Mouse (Mus musculus) adrenal gland, postnatal 36 days (tissue): ENCODE results near the gene Rab11fip3. TPM values are rescaled to one million over a fixed set of nuclear protein-coding genes. Genes with fewer than 3 reads are reported as not detected.

Experiments
- DNase-seq, 2 experiments: peaks; one replicate each; pipeline ENCODE4 v3.0.0; 2021; ENCODE audit warnings: mixed read lengths in 1 of 2
- total RNA-seq, 2 experiments: library from RNA; stranded (reverse); gene quantifications; 2 replicates each; pipeline ENCODE4 v1.2.3; 2021

The Rab11fip3 gene
- total RNA-seq, 2 experiments from 2014 or later: 17.9 to 21.9 TPM

DNA sequence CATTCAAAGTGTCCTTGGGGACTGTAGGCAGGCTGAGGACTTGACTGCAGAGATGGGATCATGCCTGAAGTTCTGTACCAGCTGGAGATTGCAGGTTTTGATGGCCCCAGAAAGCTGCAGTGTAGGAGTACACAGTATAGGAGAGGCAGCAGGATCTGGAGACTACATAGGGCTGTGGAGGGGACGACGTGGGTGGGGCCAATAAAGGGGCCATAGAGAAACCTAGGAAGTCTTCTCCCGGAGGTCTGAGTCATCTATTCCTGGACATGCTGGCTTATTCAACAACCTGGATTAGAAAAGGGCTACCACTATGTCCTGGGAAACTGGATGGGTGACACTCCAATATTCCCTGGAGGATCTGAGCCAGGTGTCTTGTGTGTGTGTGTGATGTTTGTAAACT lies 113.6 kb downstream of the Rab11fip3 start:
- DNase-seq: no peak

DNA sequence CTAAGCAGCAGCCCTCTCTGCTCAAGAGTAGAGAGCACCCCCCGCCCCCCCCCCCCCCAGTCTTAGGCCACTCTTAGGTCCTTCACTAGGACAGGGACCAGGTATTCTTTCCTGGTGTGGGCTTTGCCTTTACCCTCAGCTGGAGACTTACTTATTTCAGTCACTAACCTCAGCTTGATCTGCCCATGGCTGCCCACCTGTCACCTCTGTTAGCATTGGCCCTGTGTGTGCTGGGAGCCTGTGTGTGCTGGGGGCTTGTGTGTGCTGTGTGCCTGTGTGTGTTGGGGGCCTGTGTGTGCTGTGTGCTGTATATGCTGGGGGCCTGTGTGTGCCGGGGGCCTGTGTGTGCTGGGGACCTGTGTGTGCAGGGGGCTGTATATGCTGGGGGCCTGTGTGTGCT lies 114.7 kb downstream of the Rab11fip3 start:
- DNase-seq: no peak

DNA sequence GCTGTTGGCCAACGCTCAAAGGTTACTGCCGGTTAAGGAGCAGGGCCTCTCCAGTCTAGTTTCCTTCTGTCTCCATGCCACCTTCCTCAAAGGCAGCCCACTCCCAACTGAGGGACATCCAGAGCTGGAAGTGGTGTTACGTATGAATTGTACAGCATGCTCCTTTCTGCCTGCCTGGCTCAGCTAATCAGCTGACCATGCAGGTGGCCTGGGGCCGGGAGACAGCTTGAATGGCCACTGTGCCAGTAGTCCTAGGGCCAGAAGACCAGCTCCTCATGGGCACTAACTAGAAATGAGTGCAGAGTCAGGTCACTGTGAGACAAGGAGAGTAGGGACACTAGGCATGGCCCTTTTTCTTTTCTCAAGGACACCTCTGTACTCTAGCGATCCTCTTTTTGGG lies 116.2 kb downstream of the Rab11fip3 start:
- no peak for DNase-seq

DNA sequence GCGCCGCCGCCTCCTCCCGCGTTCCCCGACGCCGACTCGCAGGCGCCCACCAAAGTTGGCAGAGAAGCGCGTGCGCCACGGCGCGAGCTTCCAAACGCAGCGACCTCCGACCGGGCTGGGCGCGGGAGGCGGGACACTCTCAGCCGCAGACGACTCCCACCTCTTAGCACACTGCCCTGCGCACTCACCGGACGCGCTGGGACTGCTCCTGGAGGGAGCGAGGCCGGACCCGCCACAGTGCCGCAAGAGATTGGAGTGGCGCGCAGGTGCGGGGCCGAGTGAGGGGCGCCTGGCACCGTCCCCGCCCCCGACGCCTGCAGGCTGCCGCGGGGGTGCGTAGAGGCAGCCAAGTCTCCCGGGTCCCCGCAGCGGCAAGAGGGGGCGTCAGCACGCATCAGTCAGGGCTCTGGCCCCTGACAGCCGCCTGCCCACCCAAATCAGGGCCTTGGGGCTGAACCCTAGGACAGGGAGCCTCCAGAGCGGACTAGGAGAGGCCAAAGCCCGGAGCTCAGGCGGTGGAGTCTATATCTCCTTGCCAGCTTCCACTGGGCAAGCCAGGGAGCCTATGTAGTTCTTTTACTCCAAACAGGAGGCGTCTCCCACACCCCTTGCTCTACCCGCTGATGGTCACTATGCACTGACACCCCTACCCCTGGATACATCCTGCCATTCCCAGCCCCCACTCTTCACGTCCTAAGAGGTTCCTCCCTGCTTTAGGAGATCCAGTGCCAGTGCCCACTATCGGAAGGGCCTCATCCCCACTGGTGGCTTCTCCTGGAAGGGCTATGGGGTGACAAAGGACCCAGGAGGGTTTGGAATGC lies 117.3 kb downstream of the Rab11fip3 start, which contains the start of gene A930017K11Rik:
TSS of gene A930017K11Rik (minus strand) at position 763 of the 821 bp plus-strand sequence.
- DNase-seq: peak; percentile 18 to 23

DNA sequence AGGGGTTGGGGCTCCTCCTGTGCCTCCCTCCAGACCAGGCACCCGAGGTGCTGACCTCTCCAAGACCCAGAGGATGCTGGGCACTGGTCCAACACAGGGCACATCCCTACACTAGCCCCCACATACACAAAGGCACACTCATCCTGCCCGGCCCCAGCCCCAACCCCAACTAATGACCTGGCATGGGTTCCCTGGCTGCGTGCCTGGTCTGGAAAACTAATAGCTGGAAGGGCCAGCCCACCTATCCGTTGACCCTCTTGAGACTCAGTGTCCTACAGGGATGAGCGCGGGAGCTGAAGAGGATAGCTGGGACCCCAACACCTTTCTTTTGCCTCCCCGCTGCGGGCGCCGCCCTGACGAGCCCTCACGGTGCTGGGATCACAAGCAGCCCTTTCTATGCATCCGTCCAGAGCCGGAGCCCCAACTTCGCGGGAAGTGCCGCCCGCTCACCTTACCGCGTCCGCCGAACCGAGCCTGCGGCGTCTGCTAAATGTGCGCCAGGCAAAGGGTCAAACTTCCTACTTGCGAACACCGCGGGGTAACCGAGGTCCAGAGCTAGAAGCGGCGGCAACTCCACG lies 118.0 kb downstream of the Rab11fip3 start:
- DNase-seq: no peak

DNA sequence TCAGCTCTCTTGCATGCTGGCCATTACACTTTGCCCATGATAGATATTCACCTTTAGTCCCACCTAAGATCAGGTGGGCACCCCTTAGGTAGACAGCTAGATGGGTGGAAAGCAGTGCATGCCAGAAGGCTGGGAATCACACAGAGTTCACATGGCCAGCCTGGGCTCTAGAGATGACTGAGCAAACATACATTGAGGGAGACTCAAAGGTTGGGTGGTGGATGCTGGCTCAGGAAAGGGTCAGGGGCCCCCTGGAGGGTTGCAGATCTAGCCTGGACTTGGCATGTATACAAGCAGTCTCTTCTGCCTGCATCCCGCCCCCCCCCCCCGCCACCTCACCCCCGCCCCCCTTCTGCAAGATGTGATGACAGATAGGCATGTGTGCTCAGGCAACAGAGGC lies 118.6 kb downstream of the Rab11fip3 start:
- DNase-seq: no peak

DNA sequence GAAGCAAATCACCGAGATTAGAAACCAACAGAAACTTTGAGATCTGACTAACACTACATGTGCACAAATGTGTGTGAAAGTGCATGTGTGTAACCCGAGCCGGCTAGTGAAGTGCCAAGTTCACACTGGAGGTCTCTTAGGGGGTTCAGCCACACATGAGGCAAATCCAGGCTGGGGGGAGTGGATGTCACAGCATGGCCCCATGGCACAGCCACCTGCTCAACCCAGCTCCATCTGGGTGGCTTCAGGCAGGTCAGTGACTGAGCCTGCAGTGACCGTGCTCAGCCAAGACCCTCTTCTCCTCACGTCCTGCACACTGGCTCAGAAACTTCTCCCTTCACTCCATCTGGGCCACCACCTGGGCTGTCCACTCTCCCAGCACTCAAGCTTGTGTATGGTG lies 119.4 kb downstream of the Rab11fip3 start:
- DNase-seq: no peak

DNA sequence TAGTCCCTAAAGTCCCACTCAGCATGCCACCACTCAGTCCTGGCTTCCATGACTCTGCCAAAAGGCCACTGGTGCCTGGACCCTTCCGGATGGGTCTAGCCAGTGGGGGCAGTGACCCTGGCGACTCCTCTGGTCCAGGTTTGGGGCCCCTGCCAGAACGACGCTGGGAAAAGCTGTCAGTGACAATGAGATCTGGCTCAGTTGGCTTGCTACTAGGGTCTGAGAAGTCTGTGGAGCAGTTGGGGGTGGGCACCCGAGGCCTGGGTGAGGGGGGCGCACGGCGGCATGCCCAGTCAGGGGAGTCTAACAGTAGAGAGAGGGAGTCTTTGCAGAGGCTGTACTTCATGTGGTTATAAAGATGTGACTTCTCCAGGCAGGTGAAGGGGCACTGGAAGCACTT lies 121.3 kb downstream of the Rab11fip3 start:
- DNase-seq: no peak

DNA sequence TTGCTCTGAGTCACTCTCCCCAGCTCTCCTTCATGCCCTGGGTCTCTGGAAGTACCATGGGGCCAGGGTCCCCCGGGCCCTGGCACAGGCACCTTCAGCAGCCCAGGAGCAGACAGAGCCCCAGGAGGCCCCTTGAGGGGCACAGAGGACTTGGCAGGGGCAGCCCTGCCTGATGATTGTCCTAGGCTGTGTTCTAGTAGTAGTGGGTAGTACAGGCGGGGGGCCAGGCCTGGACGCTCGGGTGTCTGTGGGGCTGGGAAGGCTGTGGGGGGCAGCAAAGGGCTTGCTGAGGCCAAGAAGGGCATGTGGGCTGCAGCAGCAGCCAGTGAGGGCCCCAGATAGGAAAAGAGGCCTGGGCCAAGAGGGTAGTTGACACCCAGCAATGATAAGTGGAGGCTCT lies 121.8 kb downstream of the Rab11fip3 start:
- no peak for DNase-seq

DNA sequence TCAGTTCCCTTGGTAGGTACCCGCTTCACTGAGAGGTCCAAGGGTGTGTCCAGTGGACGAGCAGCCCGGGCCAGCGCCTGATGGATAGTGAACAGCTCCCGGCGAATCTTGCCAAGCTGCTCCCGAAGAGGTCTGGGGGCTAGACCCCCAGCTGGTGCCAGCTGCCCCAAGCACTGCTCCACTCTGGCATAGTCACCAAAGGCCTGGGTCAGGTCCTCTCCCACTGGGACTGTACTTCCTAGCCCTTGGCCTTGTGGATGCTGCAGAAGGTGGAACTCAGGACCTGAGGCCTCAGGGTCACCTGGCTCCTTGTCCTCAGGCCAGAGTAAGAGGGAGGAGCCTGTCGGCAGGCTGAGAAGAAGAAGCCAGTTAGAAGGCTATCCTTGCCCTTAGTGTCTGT lies 122.5 kb downstream of the Rab11fip3 start:
- DNase-seq: no peak

DNA sequence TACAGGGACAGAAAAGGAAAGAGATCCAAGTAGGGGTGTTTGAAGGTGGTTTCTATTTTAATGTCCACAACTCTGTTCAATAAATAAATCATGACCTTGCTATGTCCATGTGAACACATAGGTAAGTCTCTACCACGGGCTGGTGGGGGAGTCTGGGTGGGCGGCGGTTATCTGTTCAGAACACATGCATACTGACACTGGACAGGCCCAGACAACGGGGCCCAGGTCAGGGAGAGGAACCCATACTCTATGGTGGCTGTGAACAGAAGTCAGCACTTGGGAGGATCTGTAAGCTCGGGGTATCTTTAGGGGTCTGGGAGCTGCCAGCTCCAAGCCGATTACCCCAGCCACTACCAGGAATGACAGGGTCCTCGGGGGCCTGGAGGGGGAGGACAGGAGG lies 123.0 kb downstream of the Rab11fip3 start:
- DNase-seq: no peak

DNA sequence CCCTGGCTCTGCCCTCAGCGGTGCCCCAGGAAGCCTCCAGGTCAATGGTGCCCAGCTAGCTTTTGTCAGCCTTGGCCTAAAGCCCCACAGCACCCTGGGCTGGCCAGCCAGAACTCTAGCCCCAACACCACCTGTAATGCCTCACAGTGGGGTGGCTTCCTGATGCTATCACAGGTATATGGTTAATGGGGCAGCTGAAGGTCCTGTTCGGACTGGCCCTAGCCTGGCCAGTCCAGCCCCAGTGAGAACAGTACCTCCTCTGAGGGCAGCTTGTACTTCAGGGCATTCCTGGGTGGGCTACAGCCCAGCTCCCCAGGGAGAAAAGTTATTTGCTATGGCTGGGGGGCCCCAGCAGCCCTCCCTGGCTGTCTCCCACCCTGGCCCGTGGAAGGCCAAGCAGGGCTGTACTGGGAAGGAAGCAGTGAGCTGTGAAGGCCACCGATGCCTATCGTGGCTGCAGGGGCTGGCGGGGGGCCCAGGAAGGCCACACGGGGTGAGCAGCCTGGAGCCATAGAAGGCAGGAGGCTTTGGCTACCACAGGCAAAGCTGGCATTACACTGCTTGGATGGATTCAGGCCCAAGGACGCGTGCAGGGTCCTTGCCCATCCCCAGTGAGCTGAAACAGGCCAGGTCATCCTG lies 123.7 kb downstream of the Rab11fip3 start:
- peak; percentile 51 to 67 for DNase-seq

DNA sequence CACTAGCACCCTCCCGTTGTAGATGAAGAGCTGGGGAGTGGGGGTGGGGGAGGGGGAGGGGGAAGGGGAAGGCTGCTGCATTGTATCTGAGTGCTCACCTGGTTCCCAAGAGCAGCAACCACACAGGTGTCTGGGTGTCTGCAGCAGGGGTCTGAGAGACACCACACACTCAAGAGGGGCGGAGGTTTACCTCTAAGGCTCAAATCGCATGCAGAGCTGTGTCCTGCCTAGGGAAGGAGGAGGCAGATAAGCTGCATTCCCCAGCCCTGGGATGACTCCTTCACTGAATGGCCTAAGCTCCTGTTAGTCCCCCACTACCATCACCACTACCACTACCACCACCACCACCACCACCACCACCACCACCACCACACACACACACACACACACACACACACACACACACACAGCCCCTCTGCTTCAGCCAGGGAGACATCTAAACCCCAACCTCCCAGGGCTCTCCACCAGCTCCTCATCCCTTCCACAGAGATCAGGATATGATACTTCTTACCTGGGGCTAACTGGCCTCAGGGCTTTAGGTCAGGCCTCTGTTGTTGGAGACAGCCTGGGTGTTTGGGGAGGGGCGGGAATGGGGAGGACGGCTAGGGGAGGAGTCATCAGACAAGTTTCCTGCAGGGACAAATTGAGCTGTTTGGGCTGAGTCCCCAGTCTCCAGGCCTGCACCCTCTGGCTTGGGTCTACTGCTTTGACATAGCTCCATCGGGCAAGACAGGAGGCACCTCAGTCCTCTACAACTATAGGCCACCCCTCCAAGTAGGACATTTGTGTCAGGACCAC lies 124.8 kb downstream of the Rab11fip3 start, which contains the start of the genes Pigq and Nhlrc4:
TSS of gene Pigq (minus strand) at position 571 of the 798 bp plus-strand sequence.
TSS of gene Nhlrc4 (minus strand) at position 596 of the 798 bp plus-strand sequence.
- no peak for DNase-seq

DNA sequence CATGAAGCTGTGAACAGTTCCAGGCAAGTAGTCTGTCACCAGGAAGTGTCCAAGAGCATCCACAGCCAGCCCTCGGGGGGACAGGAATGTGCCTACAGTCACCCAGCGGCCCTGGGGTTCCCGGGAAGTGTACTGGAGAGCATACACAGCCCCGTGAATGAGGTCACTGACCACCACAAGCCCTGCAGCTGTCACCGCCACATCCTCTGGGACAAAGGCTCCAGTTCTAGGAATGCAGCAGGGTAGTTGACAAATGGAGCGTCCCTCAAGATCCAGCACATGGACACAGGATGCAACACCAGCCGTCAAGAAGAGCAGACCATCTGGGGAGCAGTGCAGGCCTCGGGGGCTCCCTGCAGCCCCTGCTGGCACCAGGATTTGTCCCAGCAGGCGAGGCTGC lies 125.6 kb downstream of the Rab11fip3 start:
- DNase-seq: no peak

DNA sequence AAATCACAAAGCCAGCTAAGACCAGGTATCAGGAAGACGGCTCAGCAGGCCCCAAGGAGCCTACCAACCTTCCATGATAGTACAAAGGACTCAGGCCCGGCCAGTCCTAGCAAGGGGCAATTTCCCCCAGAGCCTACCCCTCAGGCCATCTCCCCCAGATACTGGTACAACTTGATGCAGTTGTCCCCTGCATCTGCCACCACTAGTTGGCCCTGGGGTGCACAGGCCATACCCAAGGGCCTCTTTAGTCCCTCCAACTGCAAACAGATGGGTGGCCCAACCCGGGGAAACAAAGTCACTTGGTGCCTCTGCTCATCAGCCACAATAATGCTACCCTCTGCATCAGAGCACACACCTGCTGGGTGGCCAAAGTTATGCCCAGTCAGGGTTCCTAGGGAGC lies 126.1 kb downstream of the Rab11fip3 start:
- no peak for DNase-seq

DNA sequence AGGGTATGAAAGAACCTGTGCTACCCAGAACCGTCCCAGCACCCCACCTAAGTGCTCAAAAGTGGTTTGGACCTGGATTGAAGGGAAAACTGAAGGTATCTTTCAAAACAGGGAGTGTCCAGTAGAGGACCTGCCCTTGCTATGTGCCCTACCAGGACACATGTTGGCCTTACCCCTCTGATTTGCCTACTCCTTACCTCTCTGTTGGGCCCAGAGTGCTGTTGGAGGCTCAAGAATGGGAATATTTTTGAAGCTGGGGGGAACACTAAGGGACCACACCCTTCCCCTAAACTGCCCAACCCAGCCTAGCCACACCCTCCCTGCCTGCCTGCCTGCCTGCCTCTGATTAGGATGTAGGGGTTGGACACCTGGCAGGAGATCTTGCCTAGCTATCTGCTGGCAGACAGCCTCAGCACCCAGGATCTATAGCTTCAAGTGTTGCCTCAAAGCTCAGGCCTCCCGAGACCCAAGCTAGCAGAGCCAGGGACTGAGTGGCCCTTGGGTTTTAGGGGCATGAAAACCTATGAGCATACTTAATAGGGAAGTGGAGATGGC lies 126.7 kb downstream of the Rab11fip3 start:
- DNase-seq: no peak

DNA sequence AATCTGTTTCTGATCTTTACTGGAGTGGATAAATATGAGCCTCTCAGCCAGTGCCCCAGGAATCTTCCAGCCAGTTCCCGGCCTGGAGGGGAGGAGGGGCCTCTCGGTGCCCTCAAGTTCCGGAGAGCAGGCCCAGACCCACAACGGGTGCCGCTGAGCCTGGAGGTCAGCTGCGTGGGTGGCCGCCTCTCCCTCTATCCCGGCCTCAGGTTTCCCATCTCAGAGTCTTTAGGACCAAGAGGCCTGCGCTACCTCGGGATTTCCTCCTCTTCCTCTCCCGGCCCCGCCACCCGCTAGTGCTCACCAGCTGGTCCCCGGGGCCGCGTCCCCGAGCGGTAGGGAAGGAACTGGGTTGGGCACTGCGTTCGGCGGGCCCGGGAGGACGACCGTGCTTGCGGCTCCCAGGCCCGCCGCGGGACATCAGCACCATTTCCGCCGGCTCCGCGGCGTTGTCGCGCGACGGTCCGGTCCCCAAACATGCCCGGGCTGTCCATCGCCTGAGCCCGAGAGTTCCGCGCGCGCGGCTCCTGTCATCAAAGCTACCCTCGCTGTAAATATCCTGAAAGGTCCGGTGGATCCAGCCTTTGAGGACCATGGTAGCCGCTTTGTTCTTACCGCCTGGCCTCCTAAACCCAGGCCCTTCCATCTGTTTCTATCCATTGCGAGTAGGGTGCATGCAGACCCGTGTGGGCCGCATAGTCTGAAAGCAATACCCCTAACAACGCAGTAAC lies 127.7 kb downstream of the Rab11fip3 start:
- peak; percentile 86 to 89 for DNase-seq
